Mouse (Mus musculus) adipose tissue, adult 10 weeks (tissue): ENCODE measurements around the gene Spag6. TPM values are rescaled to one million over a fixed set of nuclear protein-coding genes. Genes with fewer than 3 reads are reported as not detected.

Experiments
- polyA plus RNA-seq: library from polyadenylated mRNA; stranded (reverse); fragments of 350-450 nt; fragmentation: Illumina TruSeq; extraction: RNeasy Lipid Tissue Mini Kit (QIAGEN cat#74804); gene quantifications from one replicate; pipeline ENCODE4 v1.2.3, GENCODE M21; 2014; ENCODE audit warnings: low read depth, low replicate concordance

The Spag6 gene
- 1.5 TPM for polyA plus RNA-seq

GRCm38 (mm10) chr2:18693871-18694610 lies at the start of gene Spag6:
Gene Spag6 (plus strand): TSS chr2:18694032.

GRCm38 (mm10) chr2:18672133-18672765 lies 21.6 kb upstream of the Spag6 start, which contains the start of gene Commd3:
Gene Commd3 (plus strand): TSS chr2:18672384.

GRCm38 (mm10) chr2:18676936-18677491 lies 16.8 kb upstream of the Spag6 start, which contains the start of gene Bmi1:
Gene Bmi1 (plus strand): TSS chr2:18677018.

Other genes with a start within 250 kb of the Spag6 start
- 157 TPM for gene Commd3, start 21.6 kb upstream of the Spag6 start, polyA plus RNA-seq
- 34.3 TPM for gene Bmi1, start 17.0 kb upstream of the Spag6 start, polyA plus RNA-seq